Mouse (Mus musculus): Measurements from ENCODE around the gene Shcbp1. TPM values are rescaled to one million over a fixed set of nuclear protein-coding genes. Genes with fewer than 3 reads are reported as not detected.
"Not testable (repeated sequence)": the region's sequence is repeated elsewhere in the genome, so short reads cannot be mapped to it uniquely, and the experiment has no call there.

The Shcbp1 gene
- polyA plus RNA-seq (2015; fragmentation: Nextera tagmentation; extraction: Ambion mirVana) = 82.3 and 87.8 TPM in 2 replicates

- 3% methylated on average over 29 of the region's 29 CpGs for WGBS
- H3K36me3 ChIP-seq (ENCODE audit: control insufficient read depth, insufficient read depth, low read length) = no peaks in the 10 kb centered on the region
- ATAC-seq (ENCODE audit: low read depth) = peak; percentile 96
- H3K9me3 ChIP-seq (ENCODE audit: control insufficient read depth, low read length) = no peaks in the 10 kb centered on the region
- peak within 1 kb of the TSS; percentile 65 for H3K4me2 ChIP-seq (ENCODE audit: low read depth, low read length)
- H3K27me3 ChIP-seq (ENCODE audit: control insufficient read depth, insufficient read depth, low read depth, low read length) = no peaks in the 10 kb centered on the region
- H3K9ac ChIP-seq (ENCODE audit: low read length) = peak within 1 kb of the TSS; percentile 76
- H3K4me1 ChIP-seq (replicated peaks; ENCODE audit: control insufficient read depth, insufficient read depth, low read length) = peaks cover 7% of the 10 kb centered on the region
- H3K4me3 ChIP-seq (ENCODE audit: low read length) = peak within 1 kb of the TSS; percentile 78
- no peak within 1 kb of the TSS for H3K27ac ChIP-seq (ENCODE audit: low read length)
These were observed at the start of gene Shcbp1 for GRCm38 (mm10) chr8:4779254-4780055. TSS of gene Shcbp1 (minus strand) at chr8:4779567.

GRCm38 (mm10) chr8:4808831-4809230 is 29.5 kb upstream of the Shcbp1 start:
- no peak overlapping the region for H3K4me3 ChIP-seq (ENCODE audit: low read length)
- H3K9me3 ChIP-seq (ENCODE audit: control insufficient read depth, low read length) = no peaks in the 10 kb centered on the region; the same call in 1 of the 2 replicates
- WGBS = 80% methylated on average over 4 of the region's 4 CpGs
- no peak for ATAC-seq (ENCODE audit: low read depth)
- H3K27ac ChIP-seq (ENCODE audit: low read length) = no peak overlapping the region
- no peaks in the 10 kb centered on the region for H3K4me1 ChIP-seq (replicated peaks; ENCODE audit: control insufficient read depth, insufficient read depth, low read length)
- no peak overlapping the region for H3K4me2 ChIP-seq (ENCODE audit: low read depth, low read length)
- H3K36me3 ChIP-seq (ENCODE audit: control insufficient read depth, insufficient read depth, low read length) = no peaks in the 10 kb centered on the region
- no peaks in the 10 kb centered on the region for H3K27me3 ChIP-seq (ENCODE audit: control insufficient read depth, insufficient read depth, low read depth, low read length)
- H3K9ac ChIP-seq (ENCODE audit: low read length) = no peak overlapping the region

GRCm38 (mm10) chr8:4800524-4801122 is 21.3 kb upstream of the Shcbp1 start:
- 50% methylated on average over 19 of the region's 19 CpGs for WGBS
- H3K27me3 ChIP-seq (ENCODE audit: control insufficient read depth, insufficient read depth, low read depth, low read length) = no peaks in the 10 kb centered on the region
- no peak overlapping the region for H3K4me3 ChIP-seq (ENCODE audit: low read length)
- ATAC-seq (ENCODE audit: low read depth) = no peak
- peaks cover 5% of the 10 kb centered on the region; the same call in 1 of the 2 replicates for H3K9me3 ChIP-seq (ENCODE audit: control insufficient read depth, low read length)
- no peaks in the 10 kb centered on the region for H3K36me3 ChIP-seq (ENCODE audit: control insufficient read depth, insufficient read depth, low read length)
- H3K27ac ChIP-seq (ENCODE audit: low read length) = no peak overlapping the region
- no peak overlapping the region for H3K9ac ChIP-seq (ENCODE audit: low read length)
- H3K4me2 ChIP-seq (ENCODE audit: low read depth, low read length) = no peak overlapping the region
- H3K4me1 ChIP-seq (replicated peaks; ENCODE audit: control insufficient read depth, insufficient read depth, low read length) = no peaks in the 10 kb centered on the region

GRCm38 (mm10) chr8:4778266-4778665 is 1.1 kb downstream of the Shcbp1 start:
- peak overlapping the region; percentile 65 for H3K4me2 ChIP-seq (ENCODE audit: low read depth, low read length)
- peak overlapping the region; percentile 78 for H3K4me3 ChIP-seq (ENCODE audit: low read length)

GRCm38 (mm10) chr8:4764751-4765150 is 14.6 kb downstream of the Shcbp1 start:
- no peak overlapping the region for H3K27ac ChIP-seq (ENCODE audit: low read length)
- 82% methylated on average over 4 of the region's 4 CpGs for WGBS
- H3K4me3 ChIP-seq (ENCODE audit: low read length) = no peak overlapping the region
- no peaks in the 10 kb centered on the region for H3K9me3 ChIP-seq (ENCODE audit: control insufficient read depth, low read length)
- H3K36me3 ChIP-seq (ENCODE audit: control insufficient read depth, insufficient read depth, low read length) = 0 out of 2 replicates have a peak, but pooled peaks cover 2% of the 10 kb centered on the region
- no peak overlapping the region for H3K4me2 ChIP-seq (ENCODE audit: low read depth, low read length)
- H3K27me3 ChIP-seq (ENCODE audit: control insufficient read depth, insufficient read depth, low read depth, low read length) = no peaks in the 10 kb centered on the region
- H3K9ac ChIP-seq (ENCODE audit: low read length) = no peak overlapping the region
- H3K4me1 ChIP-seq (replicated peaks; ENCODE audit: control insufficient read depth, insufficient read depth, low read length) = no peaks in the 10 kb centered on the region
- no peak for ATAC-seq (ENCODE audit: low read depth)

More at GRCm38 (mm10) chr8:4778266-4778665, 1.1 kb downstream of the Shcbp1 start:
- peak overlapping the region; percentile 50; the same call in 1 of the 2 replicates for H3K9ac ChIP-seq (ENCODE audit: low read length)
- no peaks in the 10 kb centered on the region for H3K9me3 ChIP-seq (ENCODE audit: control insufficient read depth, low read length)
- 58% methylated on average over 6 of the region's 6 CpGs for WGBS
- H3K4me1 ChIP-seq (replicated peaks; ENCODE audit: control insufficient read depth, insufficient read depth, low read length) = peaks cover 7% of the 10 kb centered on the region
- H3K36me3 ChIP-seq (ENCODE audit: control insufficient read depth, insufficient read depth, low read length) = no peaks in the 10 kb centered on the region; the same call in 1 of the 2 replicates
- no peak overlapping the region for H3K27ac ChIP-seq (ENCODE audit: low read length)
- H3K27me3 ChIP-seq (ENCODE audit: control insufficient read depth, insufficient read depth, low read depth, low read length) = no peaks in the 10 kb centered on the region
- peak; percentile 37 for ATAC-seq (ENCODE audit: low read depth)

GRCm38 (mm10) chr8:4753048-4753447 is 26.3 kb downstream of the Shcbp1 start:
- H3K4me3 ChIP-seq (ENCODE audit: low read length) = no peak overlapping the region
- H3K4me2 ChIP-seq (ENCODE audit: low read depth, low read length) = no peak overlapping the region
- no peak overlapping the region for H3K27ac ChIP-seq (ENCODE audit: low read length)
- no peaks in the 10 kb centered on the region for H3K9me3 ChIP-seq (ENCODE audit: control insufficient read depth, low read length)
- no peaks in the 10 kb centered on the region for H3K27me3 ChIP-seq (ENCODE audit: control insufficient read depth, insufficient read depth, low read depth, low read length)
- H3K9ac ChIP-seq (ENCODE audit: low read length) = no peak overlapping the region
- H3K36me3 ChIP-seq (ENCODE audit: control insufficient read depth, insufficient read depth, low read length) = peaks cover 8% of the 10 kb centered on the region
- no peaks in the 10 kb centered on the region for H3K4me1 ChIP-seq (replicated peaks; ENCODE audit: control insufficient read depth, insufficient read depth, low read length)
- 78% methylated on average over 5 of the region's 5 CpGs for WGBS
- no peak for ATAC-seq (ENCODE audit: low read depth)

- Histone ChIP-seq H3K27ac (ENCODE audit: low read length) (no peak overlapping the region), H3K4me1 (replicated peaks; ENCODE audit: control insufficient read depth, insufficient read depth, low read length) (no peaks in the 10 kb centered on the region), H3K36me3 (ENCODE audit: control insufficient read depth, insufficient read depth, low read length) (peaks cover 2% of the 10 kb centered on the region; the same call in 1 of the 2 replicates), H3K9me3 (ENCODE audit: control insufficient read depth, low read length) (no peaks in the 10 kb centered on the region), H3K4me3 (ENCODE audit: low read length) (no peak overlapping the region), H3K9ac (ENCODE audit: low read length) (no peak overlapping the region), H3K4me2 (ENCODE audit: low read depth, low read length) (no peak overlapping the region), H3K27me3 (ENCODE audit: control insufficient read depth, insufficient read depth, low read depth, low read length) (no peaks in the 10 kb centered on the region)
- ATAC-seq (ENCODE audit: low read depth) = no peak
- WGBS = 50% methylated on average over 1 of the region's 1 CpGs
These were observed 48.4 kb downstream of the Shcbp1 start for GRCm38 (mm10) chr8:4730942-4731341.

GRCm38 (mm10) chr8:4715546-4715945 is 63.8 kb downstream of the Shcbp1 start:
- 48% methylated on average over 2 of the region's 2 CpGs for WGBS
- H3K4me2 ChIP-seq (ENCODE audit: low read depth, low read length) = no peak overlapping the region
- H3K4me3 ChIP-seq (ENCODE audit: low read length) = no peak overlapping the region
- no peaks in the 10 kb centered on the region for H3K4me1 ChIP-seq (replicated peaks; ENCODE audit: control insufficient read depth, insufficient read depth, low read length)
- no peaks in the 10 kb centered on the region for H3K9me3 ChIP-seq (ENCODE audit: control insufficient read depth, low read length)
- H3K27me3 ChIP-seq (ENCODE audit: control insufficient read depth, insufficient read depth, low read depth, low read length) = no peaks in the 10 kb centered on the region
- H3K9ac ChIP-seq (ENCODE audit: low read length) = no peak overlapping the region
- H3K36me3 ChIP-seq (ENCODE audit: control insufficient read depth, insufficient read depth, low read length) = no peaks in the 10 kb centered on the region
- no peak overlapping the region for H3K27ac ChIP-seq (ENCODE audit: low read length)
- ATAC-seq (ENCODE audit: low read depth) = no peak

GRCm38 (mm10) chr8:4708346-4708745 is 71.0 kb downstream of the Shcbp1 start:
- not testable (repeated sequence) for H3K9me3 ChIP-seq (ENCODE audit: control insufficient read depth, low read length); ATAC-seq (ENCODE audit: low read depth); H3K27me3 ChIP-seq (ENCODE audit: control insufficient read depth, insufficient read depth, low read depth, low read length); H3K4me2 ChIP-seq (ENCODE audit: low read depth, low read length); H3K4me3 ChIP-seq (ENCODE audit: low read length); H3K27ac ChIP-seq (ENCODE audit: low read length); H3K4me1 ChIP-seq (replicated peaks; ENCODE audit: control insufficient read depth, insufficient read depth, low read length); H3K9ac ChIP-seq (ENCODE audit: low read length); H3K36me3 ChIP-seq (ENCODE audit: control insufficient read depth, insufficient read depth, low read length)
- WGBS = 70% methylated on average over 5 of the region's 5 CpGs

Data from lung, embryonic 16.5 days (tissue).